Mouse (Mus musculus): Measurements from ENCODE around the gene Zfhx2. TPM values are rescaled to one million over a fixed set of nuclear protein-coding genes. Genes with fewer than 3 reads are reported as not detected.

Gene Zfhx2
- polyA plus RNA-seq, 1 experiment from 2014 or later, result 5.8 TPM

- H3K36me3 ChIP-seq, result peaks cover 19% of the 10 kb centered on the region
- H3K4me1 ChIP-seq, result peaks cover 26% of the 10 kb centered on the region
- H3K4me3 ChIP-seq, result peak overlapping the region; percentile 55
- H3K9me3 ChIP-seq, result no peaks in the 10 kb centered on the region
- no peak for ATAC-seq (ENCODE audit: insufficient number of reproducible peaks, insufficient read depth, low FRiP score, low TSS enrichment, low read depth)
- peak overlapping the region; percentile 82 for H3K27ac ChIP-seq
- H3K27me3 ChIP-seq, result peaks cover 27% of the 10 kb centered on the region
- peak overlapping the region; percentile 79 for H3K9ac ChIP-seq
- H3K4me2 ChIP-seq, result peak overlapping the region; percentile 91
- WGBS, result 4% methylated on average over 7 of the region's 7 CpGs
These were observed 13.3 kb upstream of the Zfhx2 start for GRCm38 (mm10) chr14:55105386-55105785.

GRCm38 (mm10) chr14:55104365-55104764, 12.2 kb upstream of the Zfhx2 start:
- Histone ChIP-seq H3K4me1 (peaks cover 22% of the 10 kb centered on the region), H3K4me2 (no peak overlapping the region; the same call in 1 of the 2 replicates), H3K9ac (no peak overlapping the region), H3K27ac (no peak overlapping the region), H3K9me3 (no peaks in the 10 kb centered on the region), H3K36me3 (peaks cover 24% of the 10 kb centered on the region), H3K27me3 (peaks cover 17% of the 10 kb centered on the region), H3K4me3 (no peak overlapping the region)
- 82% methylated on average over 18 of the region's 18 CpGs for WGBS
- ATAC-seq (ENCODE audit: insufficient number of reproducible peaks, insufficient read depth, low FRiP score, low TSS enrichment, low read depth), result no peak

- H3K4me3 ChIP-seq, result no peak overlapping the region
- 81% methylated on average over 15 of the region's 15 CpGs for WGBS
- peaks cover 9% of the 10 kb centered on the region for H3K4me1 ChIP-seq
- H3K9me3 ChIP-seq, result no peaks in the 10 kb centered on the region
- 0 out of 2 replicates have a peak overlapping the region, but pooled peaks have one; percentile 21 for H3K9ac ChIP-seq
- no peak overlapping the region for H3K27ac ChIP-seq
- peaks cover 41% of the 10 kb centered on the region for H3K36me3 ChIP-seq
- 0 out of 2 replicates have a peak, but pooled peaks cover 1% of the 10 kb centered on the region for H3K27me3 ChIP-seq
- ATAC-seq (ENCODE audit: insufficient number of reproducible peaks, insufficient read depth, low FRiP score, low TSS enrichment, low read depth), result no peak
- no peak overlapping the region for H3K4me2 ChIP-seq
These were observed 10.2 kb upstream of the Zfhx2 start for GRCm38 (mm10) chr14:55102253-55102785.

- H3K4me3 ChIP-seq, result no peak overlapping the region
- no peaks in the 10 kb centered on the region for H3K9me3 ChIP-seq
- H3K9ac ChIP-seq, result no peak overlapping the region
- H3K27me3 ChIP-seq, result no peaks in the 10 kb centered on the region
- peaks cover 16% of the 10 kb centered on the region for H3K4me1 ChIP-seq
- H3K36me3 ChIP-seq, result peaks cover 44% of the 10 kb centered on the region
- no peak overlapping the region for H3K4me2 ChIP-seq
- H3K27ac ChIP-seq, result no peak overlapping the region
- WGBS, result 46% methylated on average over 4 of the region's 4 CpGs
- no peak for ATAC-seq (ENCODE audit: insufficient number of reproducible peaks, insufficient read depth, low FRiP score, low TSS enrichment, low read depth)
These were observed 9.5 kb upstream of the Zfhx2 start for GRCm38 (mm10) chr14:55101592-55101991.

- Histone ChIP-seq H3K4me1 (peaks cover 19% of the 10 kb centered on the region), H3K9ac (no peak overlapping the region), H3K9me3 (no peaks in the 10 kb centered on the region), H3K4me2 (no peak overlapping the region), H3K36me3 (peaks cover 44% of the 10 kb centered on the region), H3K27me3 (no peaks in the 10 kb centered on the region), H3K27ac (no peak overlapping the region; the same call in 1 of the 2 replicates), H3K4me3 (no peak overlapping the region)
- 63% methylated on average over 4 of the region's 4 CpGs for WGBS
- no peak for ATAC-seq (ENCODE audit: insufficient number of reproducible peaks, insufficient read depth, low FRiP score, low TSS enrichment, low read depth)
These were observed 5.9 kb upstream of the Zfhx2 start for GRCm38 (mm10) chr14:55098067-55098466.

- WGBS, result 69% methylated on average over 10 of the region's 10 CpGs
- no peak overlapping the region; the same call in 1 of the 2 replicates for H3K27ac ChIP-seq
- no peak overlapping the region for H3K9ac ChIP-seq
These were observed 5.5 kb upstream of the Zfhx2 start for GRCm38 (mm10) chr14:55097646-55098045.

GRCm38 (mm10) chr14:55096573-55097087, 4.5 kb upstream of the Zfhx2 start:
- 58% methylated on average over 9 of the region's 9 CpGs for WGBS
- Histone ChIP-seq H3K4me2 (0 out of 2 replicates have a peak overlapping the region, but pooled peaks have one; percentile 1), H3K4me3 (no peak overlapping the region), H3K36me3 (peaks cover 36% of the 10 kb centered on the region), H3K4me1 (peaks cover 24% of the 10 kb centered on the region), H3K27me3 (no peaks in the 10 kb centered on the region), H3K27ac (no peak overlapping the region), H3K9ac (peak overlapping the region; percentile 53; the same call in 1 of the 2 replicates), H3K9me3 (no peaks in the 10 kb centered on the region)
- ATAC-seq (ENCODE audit: insufficient number of reproducible peaks, insufficient read depth, low FRiP score, low TSS enrichment, low read depth), result no peak

More at GRCm38 (mm10) chr14:55097646-55098045, 5.5 kb upstream of the Zfhx2 start:
- Histone ChIP-seq H3K4me1 (peaks cover 20% of the 10 kb centered on the region), H3K36me3 (peaks cover 39% of the 10 kb centered on the region), H3K9me3 (no peaks in the 10 kb centered on the region), H3K4me3 (no peak overlapping the region), H3K27me3 (no peaks in the 10 kb centered on the region), H3K4me2 (no peak overlapping the region)
- ATAC-seq (ENCODE audit: insufficient number of reproducible peaks, insufficient read depth, low FRiP score, low TSS enrichment, low read depth), result no peak

GRCm38 (mm10) chr14:55095671-55096070, 3.5 kb upstream of the Zfhx2 start:
- Histone ChIP-seq H3K27me3 (no peaks in the 10 kb centered on the region), H3K9me3 (no peaks in the 10 kb centered on the region), H3K4me1 (peaks cover 33% of the 10 kb centered on the region), H3K27ac (no peak overlapping the region), H3K36me3 (peaks cover 28% of the 10 kb centered on the region), H3K9ac (peak overlapping the region; percentile 73), H3K4me2 (peak overlapping the region; percentile 68), H3K4me3 (peak overlapping the region; percentile 66)
- no peak for ATAC-seq (ENCODE audit: insufficient number of reproducible peaks, insufficient read depth, low FRiP score, low TSS enrichment, low read depth)
- WGBS, result 71% methylated on average over 12 of the region's 12 CpGs

- ATAC-seq (ENCODE audit: insufficient number of reproducible peaks, insufficient read depth, low FRiP score, low TSS enrichment, low read depth), result no peak
- WGBS, result 54% methylated on average over 9 of the region's 9 CpGs
These were observed 3.1 kb upstream of the Zfhx2 start for GRCm38 (mm10) chr14:55095263-55095662.

GRCm38 (mm10) chr14:55094704-55095231, 2.6 kb upstream of the Zfhx2 start, which contains the start of gene Thtpa:
Thtpa (plus strand) TSS chr14:55094784.
- Histone ChIP-seq H3K36me3 (peaks cover 20% of the 10 kb centered on the region), H3K9me3 (no peaks in the 10 kb centered on the region), H3K4me2 (peak within 1 kb of the TSS; percentile 68), H3K27ac (peak within 1 kb of the TSS; percentile 73), H3K27me3 (no peaks in the 10 kb centered on the region), H3K4me1 (peaks cover 34% of the 10 kb centered on the region), H3K4me3 (peak within 1 kb of the TSS; percentile 66), H3K9ac (peak within 1 kb of the TSS; percentile 73)
- peak; percentile 48; the same call in 1 of the 2 replicates for ATAC-seq (ENCODE audit: insufficient number of reproducible peaks, insufficient read depth, low FRiP score, low TSS enrichment, low read depth)
- under 1% methylated on average over 30 of the region's 30 CpGs for WGBS

More at GRCm38 (mm10) chr14:55095263-55095662, 3.1 kb upstream of the Zfhx2 start:
- Histone ChIP-seq H3K36me3 (peaks cover 24% of the 10 kb centered on the region), H3K4me1 (peaks cover 34% of the 10 kb centered on the region), H3K9me3 (no peaks in the 10 kb centered on the region), H3K4me2 (peak overlapping the region; percentile 68), H3K27ac (peak overlapping the region; percentile 73; the same call in 1 of the 2 replicates), H3K4me3 (peak overlapping the region; percentile 66), H3K9ac (peak overlapping the region; percentile 73), H3K27me3 (no peaks in the 10 kb centered on the region)

GRCm38 (mm10) chr14:55093927-55094326, 1.8 kb upstream of the Zfhx2 start:
- H3K36me3 ChIP-seq, result peaks cover 18% of the 10 kb centered on the region
- WGBS, result 45% methylated on average over 6 of the region's 6 CpGs
- H3K27ac ChIP-seq, result no peak overlapping the region
- H3K27me3 ChIP-seq, result no peaks in the 10 kb centered on the region
- no peak for ATAC-seq (ENCODE audit: insufficient number of reproducible peaks, insufficient read depth, low FRiP score, low TSS enrichment, low read depth)
- H3K9ac ChIP-seq, result no peak overlapping the region
- no peaks in the 10 kb centered on the region for H3K9me3 ChIP-seq
- H3K4me3 ChIP-seq, result no peak overlapping the region
- H3K4me1 ChIP-seq, result peaks cover 34% of the 10 kb centered on the region
- H3K4me2 ChIP-seq, result peak overlapping the region; percentile 68

Data from embryonic facial prominence, embryonic 13.5 days (tissue).